Mouse (Mus musculus): ENCODE results near the gene Ndufaf8. TPM values are rescaled to one million over a fixed set of nuclear protein-coding genes. Genes with fewer than 3 reads are reported as not detected.

Gene Ndufaf8
- polyA plus RNA-seq, 2 experiments from 2014 or later, result 77.9 to 85.0 TPM

DNA sequence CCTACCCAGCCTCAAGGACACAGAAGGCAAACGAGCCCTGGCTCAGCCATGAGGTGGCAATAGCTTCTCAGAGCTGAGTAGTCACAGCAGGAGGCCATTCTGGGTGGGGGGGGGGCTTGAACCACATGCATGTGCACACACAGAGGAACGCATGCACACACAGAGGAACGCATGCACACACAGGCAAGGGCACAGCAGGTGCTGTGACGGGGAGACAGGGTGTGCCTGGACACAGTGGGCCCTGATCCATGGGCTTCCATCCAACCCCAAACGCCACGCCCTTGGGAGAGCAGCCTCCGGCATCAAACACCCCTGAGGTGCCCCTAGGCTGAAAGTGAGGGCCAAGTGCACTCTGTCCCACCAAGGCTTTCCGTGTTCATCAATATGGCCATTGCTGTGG is 37.5 kb downstream of the Ndufaf8 start:
- no peak for ATAC-seq

DNA sequence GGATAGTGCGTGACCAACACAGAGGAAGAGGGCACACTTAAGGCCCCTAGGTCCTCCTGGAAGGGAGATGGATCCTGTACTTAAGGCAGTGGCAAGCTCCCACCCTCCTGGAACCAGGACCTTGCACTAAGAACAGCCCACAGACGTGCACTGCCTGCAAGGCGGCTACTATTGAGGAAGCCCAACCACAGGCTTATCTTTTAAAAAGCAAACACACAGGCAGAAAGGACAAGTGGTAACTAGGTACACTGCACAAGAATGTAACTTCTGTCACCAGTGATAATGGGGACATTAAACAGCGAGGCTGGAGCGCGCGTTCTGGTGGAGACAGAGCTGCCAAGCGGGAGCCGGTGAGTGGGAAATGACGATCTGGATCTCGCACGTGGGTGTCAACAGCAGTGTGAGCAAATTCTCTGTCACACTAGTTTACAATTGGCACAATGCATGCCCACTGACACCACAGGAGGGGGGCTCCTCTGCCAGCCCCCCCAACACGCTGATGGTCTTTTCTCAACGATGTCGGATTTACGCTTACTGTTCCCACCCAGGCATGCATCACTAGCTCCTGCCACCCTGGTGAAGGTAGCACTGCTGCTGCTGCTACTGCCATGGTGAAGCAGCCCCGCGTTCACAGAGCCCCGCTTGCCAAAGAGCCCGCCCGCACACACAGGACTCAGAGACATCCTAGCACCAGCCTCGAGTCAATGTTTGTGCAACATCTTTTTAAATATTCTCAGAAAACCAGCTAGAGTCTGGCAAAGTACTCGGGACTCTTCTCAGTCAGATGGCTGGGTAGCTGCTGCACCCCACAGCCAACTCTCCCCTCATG is 38.3 kb downstream of the Ndufaf8 start:
- ATAC-seq, result no peak

DNA sequence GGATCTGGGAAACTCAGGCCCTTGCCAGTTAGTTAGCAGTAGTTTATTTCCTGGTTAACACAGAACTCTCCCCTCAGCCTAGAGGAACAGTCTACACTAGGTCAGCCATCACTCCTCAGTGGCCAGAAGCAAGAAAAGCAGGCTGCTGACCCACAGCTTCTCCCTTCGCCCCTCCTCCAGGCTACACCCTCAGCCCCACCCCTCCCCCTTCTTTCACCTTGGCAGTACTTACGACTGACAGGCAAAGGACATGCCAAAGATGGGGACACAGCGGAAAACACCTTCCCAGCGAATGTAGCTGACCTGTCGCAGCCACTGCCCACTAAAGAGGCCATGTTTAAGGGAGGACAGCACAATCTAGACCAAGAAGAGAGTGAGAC is 38.9 kb downstream of the Ndufaf8 start:
- no peak for ATAC-seq

DNA sequence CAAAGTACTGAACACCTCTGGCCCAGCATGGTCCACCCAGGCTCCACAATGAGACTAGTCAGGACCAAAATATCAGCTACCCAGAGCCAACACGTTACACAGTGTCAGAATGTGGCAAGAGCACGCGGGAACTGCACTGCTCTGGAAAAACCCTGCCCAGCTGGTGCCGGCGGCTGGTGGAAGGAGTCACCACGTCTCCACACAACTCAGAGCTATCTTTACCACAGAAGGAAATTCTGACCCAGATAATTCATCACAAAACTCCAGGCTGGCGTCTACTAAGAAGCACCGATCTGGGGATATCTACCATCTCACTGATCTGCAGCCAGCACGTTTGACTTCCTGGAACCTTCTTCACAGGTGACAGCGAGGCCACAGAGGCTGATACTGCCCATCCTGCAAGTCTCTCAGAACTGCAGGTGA is 40.6 kb downstream of the Ndufaf8 start:
- peak; percentile 38 for ATAC-seq

DNA sequence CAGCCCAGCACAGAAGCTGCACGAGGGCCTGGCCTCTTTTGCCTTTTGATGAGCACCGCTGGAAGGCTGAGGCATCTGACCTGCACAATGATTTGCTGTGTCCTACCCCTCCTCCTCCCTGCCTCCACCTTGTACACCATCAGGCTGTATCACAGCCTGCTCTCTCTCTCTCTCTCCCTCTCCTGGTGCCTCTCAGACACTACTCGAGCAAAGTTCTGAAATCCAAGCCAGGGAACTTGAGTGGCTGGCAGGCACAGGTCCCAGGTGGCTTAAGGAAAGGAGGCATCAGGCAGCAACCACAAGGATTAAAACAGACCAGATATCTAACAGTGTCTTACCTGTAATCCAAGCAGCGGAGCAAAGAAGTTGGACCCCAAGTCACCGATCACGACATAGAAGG is 41.5 kb downstream of the Ndufaf8 start:
- no peak for ATAC-seq

DNA sequence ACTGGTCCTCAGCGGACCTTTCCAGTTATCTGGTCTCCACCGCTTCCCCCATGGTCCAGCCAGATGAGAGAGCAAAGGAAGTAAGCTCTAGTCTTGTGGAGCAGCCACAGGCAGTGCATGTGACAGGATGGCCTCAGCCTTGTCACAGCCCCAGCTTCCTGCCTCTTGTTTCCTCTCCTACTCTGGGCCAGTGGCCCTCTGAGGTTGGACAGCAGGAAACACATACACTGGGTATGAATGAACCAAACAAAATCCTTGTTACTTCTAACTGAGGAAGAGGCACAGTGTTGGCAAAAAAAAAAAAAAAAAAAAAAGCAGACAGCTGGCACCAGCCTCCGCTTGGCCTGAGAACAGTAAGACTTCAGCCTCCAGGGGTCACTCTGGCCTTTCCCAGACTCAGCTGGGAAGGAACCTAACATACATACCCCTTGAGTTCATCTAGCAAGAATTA is 43.9 kb downstream of the Ndufaf8 start:
- peak; percentile 94 for ATAC-seq

DNA sequence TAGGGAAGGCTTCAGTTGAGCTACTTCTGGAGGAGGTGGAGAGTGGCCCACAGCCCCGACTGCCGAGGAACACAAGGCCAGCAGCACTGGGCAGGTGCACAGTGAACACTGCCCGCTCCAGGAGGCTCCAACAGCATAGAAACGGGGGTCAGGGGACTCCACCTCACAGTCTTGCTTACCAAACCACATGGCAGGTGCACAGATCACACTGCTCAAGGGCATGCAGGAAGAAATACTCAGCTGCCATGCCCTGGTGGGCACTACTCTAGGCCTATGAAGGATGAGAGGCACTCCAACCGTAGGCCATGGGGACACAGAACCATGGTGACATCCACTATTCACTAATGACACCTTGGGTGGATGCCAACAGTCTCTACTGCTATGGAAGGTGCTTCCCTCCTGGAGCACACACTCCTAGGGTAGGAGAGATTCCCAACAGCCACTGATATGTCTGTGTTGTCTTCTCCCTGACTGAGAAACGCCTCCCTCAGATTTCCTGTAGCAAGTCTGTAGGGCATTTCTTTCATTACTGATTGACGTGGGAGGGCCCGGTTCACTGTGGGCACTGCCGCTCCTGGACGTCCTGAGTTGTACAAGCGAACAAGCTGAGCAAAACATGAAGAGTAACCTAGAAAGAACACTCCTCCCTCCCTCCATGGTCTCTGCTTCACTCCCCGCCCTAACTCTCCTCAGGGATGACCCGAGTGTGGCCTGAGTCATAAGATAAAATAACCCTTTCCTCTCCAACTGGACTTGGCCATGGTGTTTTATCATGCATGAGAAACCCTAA is 45.2 kb downstream of the Ndufaf8 start:
- no peak for ATAC-seq

DNA sequence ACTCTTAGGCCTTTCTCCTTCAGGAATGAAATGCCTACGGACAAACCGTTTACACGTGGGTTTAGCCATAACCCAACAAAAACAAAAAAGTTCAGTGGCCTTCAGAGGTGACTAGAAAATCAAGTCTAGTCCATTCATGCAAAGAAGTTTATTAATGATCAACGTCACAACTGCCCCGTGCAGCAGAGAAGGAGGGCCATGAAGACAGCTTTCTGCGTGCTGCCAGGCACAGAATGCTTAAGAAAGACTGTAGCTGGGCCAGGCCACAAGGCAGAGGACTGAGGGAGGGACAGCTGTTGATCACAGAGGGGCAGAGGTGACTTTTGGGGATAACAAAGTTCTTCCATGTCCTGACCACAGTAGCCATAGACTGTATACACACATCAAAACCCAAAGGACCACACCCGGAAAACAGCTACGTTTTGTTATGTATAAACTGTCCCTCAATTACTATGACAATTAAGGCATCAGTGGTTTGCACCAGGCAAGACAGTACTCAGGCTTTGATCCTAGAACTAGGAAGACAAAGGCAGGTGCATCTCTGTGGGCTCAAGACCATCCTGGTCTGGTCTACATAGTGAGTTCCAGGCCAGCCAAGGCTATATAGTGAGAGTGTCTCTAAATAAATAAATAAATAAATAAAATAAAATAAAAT is 49.6 kb downstream of the Ndufaf8 start:
- ATAC-seq, result no peak

DNA sequence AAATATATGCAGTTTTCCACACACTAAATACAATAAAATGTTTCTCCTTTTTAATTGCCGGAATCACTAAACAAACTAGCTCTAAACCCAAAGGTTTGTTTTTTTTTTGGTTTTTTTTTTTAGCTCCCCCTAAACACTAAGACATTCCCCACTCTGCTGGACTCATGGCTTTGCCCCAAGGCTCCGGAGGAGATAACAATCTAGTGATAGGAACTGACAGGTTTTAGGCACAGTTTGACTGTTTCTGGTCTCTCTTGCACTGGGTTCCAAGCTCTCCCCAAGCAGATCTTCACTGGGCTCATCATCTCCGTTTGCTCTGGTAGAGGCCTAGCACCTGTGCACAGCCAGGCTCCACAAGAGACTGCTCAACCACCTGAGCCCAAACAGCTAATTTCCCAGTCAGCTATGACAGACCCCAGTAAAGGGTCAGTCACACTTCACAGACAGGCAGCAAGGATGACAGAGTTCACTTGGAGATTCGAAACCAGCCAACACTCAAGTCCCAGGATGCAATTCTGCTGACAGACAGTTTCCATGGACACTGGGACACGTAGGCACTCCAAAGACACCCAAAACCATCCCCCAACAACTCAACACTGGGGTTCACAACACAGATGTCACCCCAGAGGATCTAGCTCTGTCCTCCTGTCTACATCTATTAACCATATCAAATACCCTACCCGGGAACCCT is 50.9 kb downstream of the Ndufaf8 start:
- ATAC-seq, result no peak

Other genes starting within 250 kb of the Ndufaf8 start
- gene Chmp6, start 185.5 kb upstream of the Ndufaf8 start, polyA plus RNA-seq (2017; shearing (Covaris generic)), result 10 to 100 TPM; 46.8 to 64.7 TPM
- 10 to 100 TPM in 1 of 2 experiments, 1 to 10 TPM in 1; 7.9 to 11.5 TPM for gene Baiap2, start 156.2 kb upstream of the Ndufaf8 start, polyA plus RNA-seq (2017; shearing (Covaris generic))
- not detected for gene Aatk, start 51.8 kb upstream of the Ndufaf8 start, polyA plus RNA-seq (2017; shearing (Covaris generic))
- under 1 TPM in 1 of 2 experiments, not detected in 1; 0.47 TPM for gene Cep131, start 12.1 kb upstream of the Ndufaf8 start, polyA plus RNA-seq (2017; shearing (Covaris generic))
- 10 to 100 TPM in 1 of 2 experiments, 1 to 10 TPM in 1; 9.2 to 12.1 TPM for gene Tepsin, start 197 bp upstream of the Ndufaf8 start, polyA plus RNA-seq (2017; shearing (Covaris generic))
- 10 to 100 TPM; 34.8 to 49.2 TPM for gene Slc38a10, start 52.4 kb downstream of the Ndufaf8 start, polyA plus RNA-seq (2017; shearing (Covaris generic))
- not detected for gene Bahcc1, start 134.0 kb downstream of the Ndufaf8 start, polyA plus RNA-seq (2017; shearing (Covaris generic))
- 1,000 to 10,000 TPM; 2,387 to 3,192 TPM for gene Actg1, start 249.6 kb downstream of the Ndufaf8 start, polyA plus RNA-seq (2017; shearing (Covaris generic))